Mouse (Mus musculus): ENCODE measurements around the gene Cnot10. TPM values are rescaled to one million over a fixed set of nuclear protein-coding genes. Genes with fewer than 3 reads are reported as not detected.
"Not testable (repeated sequence)": the region's sequence is repeated elsewhere in the genome, so short reads cannot be mapped to it uniquely, and the experiment has no call there.

The Cnot10 gene
- total RNA-seq, 2 experiments from 2014 or later = 43.8 to 58.2 TPM

DNA sequence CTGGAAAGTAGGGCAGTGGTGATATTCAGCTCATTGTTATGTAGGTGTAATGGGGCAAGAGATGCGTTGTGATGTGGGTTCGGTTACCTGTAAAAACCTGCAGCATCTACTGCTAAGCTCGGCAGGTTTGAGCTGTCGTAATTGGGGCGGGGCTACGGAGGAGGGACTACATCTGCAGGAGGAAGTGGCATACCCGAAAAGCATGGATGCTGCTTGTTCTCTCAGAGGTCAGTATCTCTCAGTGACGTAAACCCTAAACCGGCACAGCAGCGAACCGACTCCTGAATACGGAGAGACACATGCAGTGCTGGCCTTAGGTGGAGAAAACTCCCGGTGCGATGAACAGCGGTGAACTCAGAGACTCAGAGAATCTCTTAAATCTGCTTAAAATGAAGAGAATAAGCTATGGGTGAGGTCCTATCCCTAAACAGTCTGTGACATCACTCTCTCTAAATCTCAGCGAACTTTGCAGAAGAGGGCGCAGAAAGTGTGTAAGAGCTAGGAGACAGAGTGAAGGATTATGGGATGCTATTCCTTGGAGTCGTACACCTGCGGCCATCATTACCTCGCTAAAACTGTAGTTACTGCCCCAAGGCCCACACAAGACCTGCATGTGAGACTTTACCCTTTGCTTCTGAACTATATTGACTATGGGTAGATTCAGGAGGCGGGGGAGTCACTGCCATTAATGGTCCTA is 11.1 kb upstream of the Cnot10 start:
- no peak for DNase-seq (ENCODE audit: low spot score in 2 of 2)

DNA sequence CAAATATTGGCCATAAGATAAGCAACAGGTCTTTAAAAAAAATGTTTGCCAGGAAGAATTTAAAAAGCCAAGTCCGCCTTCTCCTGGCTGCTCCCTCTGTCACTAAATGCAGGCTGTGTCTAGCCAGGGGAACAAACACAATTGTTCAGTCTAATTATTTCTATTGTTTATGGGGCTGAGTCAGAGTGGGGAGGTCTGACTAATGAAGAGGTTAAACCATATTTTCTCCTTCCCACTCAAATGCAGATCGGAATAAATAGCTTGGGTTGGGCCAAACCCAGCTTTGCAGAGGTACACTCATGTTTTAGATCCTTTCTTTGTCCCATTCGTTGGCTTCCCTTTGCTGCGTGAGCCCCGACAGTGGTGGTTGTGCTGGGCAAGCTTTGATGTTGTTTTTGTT is 9.4 kb upstream of the Cnot10 start:
- DNase-seq (ENCODE audit: low spot score in 2 of 2) = no peak

DNA sequence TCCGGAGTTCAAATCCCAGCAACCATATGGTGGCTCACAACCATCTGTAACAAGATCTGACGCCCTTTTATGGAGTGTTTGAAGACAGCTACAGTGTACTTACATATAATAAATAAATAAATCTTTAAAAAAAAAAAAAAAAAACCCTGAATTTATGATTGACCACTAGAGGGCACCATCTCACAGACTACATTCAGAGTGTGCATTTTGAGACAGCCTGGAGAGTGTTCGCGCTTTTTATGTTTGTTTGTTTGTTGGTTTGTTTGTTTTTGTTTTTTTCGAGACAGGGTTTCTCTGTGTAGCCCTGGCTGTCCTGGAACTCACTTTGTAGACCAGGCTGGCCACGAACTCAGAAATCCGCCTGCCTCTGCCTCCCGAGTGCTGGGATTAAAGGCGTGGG is 8.5 kb upstream of the Cnot10 start:
- not testable (repeated sequence) for DNase-seq (ENCODE audit: low spot score in 2 of 2)

DNA sequence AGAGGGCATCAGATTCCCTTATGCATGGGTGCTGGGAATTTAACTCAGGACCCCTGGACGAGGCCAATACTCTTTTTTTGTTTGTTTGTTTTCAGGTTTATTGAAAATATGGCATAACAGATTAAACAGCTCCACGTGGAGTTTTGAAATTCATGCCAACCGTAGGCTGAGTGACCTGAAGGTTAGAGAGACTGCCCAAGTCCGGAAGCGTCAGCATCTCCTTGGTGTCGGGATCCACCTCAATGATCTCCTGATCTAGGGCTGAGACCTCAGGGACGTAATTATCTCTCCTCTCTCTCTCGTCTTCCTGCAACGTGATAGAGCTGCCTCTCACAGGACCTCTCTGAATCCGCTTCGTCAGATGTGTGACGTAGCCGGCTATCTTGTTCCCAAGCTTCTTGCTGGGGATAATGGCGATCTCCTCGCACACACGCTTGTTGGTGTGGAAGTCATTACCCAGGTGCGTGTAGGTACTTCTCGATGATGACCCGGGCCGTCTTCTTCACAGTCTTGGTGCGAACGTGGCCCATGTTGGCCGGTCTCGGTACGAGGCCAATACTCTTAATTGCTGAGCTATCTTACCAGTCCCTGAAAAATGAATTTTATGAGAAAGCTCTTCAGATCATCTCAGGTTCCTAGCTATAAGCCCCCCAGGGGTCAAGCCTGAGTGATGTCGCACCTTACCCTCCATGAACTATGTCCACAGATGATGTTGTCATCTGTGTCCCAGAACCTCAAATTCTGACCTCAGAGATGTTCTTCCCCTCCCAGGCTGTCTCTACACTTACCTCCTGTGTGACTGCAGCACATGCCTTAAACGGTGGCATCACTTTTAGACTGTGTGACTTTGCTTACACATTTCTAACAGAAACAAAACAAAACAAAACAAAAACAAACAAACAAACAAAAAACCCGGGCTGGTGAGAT is 7.8 kb upstream of the Cnot10 start:
- DNase-seq (ENCODE audit: low spot score in 2 of 2) = no peak

DNA sequence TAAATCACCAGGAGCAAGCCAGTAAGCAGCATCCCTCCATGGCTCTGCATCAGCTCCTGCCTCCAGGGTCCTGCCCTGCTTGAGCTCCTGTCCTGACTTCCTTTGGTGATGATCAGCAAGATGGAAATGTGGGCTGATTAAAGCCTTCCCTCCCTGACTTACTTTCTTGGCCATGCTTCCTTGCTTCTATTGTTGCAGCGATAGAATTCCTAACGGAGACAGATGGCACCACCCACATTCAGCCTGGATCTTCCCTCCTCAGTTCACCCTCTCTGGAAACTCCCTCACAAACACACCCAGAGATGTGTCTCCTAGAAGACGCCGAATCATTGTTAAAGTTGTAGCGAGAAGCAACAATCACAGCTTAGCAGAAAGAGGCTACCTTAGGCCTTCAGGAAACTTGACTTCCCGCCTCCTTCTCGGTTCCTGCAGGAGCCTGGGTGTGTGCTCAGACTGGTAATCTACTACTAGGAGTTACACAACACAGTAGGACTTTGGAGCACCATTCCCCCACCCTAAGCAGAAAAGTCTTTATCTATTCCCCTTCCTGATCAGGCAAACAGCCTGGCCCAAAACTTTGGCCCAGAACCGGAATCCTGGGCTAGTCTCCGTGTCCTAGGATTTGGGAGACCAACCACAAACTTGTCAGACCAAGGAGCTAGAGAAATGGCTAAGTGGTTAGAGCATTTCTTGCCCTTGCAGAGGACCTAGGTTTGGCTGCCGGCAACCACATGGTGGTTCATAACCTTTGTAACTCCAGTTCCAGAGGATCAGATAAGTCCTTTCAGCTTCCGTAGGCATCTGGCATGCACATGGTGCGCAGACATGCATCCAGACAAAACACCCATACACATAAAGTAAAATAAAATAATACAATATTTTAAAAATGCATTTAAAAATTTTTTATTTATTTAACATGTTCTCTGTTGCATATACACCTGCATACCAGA is 6.8 kb upstream of the Cnot10 start:
- peak; percentile 41 to 78 for DNase-seq (ENCODE audit: low spot score in 2 of 2)

DNA sequence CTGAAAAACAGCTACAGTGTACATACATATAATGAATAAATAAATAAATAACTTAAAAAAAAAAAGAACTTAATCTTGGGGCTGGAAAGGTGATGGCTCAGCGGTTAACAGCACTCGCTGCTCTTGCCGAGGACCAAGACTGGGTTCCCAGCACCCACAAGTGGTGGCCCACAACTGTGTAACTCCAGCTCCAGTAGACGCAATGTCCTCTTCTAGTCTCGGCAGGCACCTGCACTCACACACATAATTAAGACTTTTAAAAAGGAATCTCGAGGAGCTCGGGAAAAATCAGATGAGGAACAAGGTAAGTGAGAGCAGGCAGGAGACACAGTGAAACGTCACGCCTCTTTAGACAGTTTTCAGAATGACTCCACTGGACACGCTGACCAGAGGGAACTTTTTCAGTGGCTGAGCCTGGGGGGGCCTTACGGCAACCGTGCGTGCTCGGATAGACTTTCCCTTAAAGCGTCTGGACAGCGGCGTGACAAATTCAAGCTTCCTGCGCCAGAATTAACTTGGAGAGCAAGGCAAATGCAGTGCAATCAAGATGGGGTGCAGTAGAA is 717 bp downstream of the Cnot10 start:
- DNase-seq (ENCODE audit: low spot score in 2 of 2) = no peak

DNA sequence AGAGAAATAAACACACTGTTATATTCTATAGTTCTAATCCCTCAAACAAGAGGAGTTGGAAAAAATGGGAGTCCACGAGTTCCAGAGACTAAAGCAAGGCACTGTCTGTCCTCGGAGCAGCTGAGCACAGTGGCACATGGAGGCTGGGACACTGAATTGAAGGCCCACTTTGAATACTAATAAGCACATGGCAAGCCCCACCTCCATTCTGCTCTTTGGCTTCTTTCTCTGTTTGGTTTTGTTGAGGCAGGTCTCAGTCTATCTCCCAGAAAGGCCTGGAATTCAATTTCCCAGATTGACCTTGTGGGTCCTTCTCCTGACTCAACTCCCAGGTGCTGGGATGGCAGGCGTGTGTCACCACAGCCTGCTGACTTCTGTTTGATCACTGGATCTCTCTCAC is 3.2 kb downstream of the Cnot10 start:
- no peak for DNase-seq (ENCODE audit: low spot score in 2 of 2)

DNA sequence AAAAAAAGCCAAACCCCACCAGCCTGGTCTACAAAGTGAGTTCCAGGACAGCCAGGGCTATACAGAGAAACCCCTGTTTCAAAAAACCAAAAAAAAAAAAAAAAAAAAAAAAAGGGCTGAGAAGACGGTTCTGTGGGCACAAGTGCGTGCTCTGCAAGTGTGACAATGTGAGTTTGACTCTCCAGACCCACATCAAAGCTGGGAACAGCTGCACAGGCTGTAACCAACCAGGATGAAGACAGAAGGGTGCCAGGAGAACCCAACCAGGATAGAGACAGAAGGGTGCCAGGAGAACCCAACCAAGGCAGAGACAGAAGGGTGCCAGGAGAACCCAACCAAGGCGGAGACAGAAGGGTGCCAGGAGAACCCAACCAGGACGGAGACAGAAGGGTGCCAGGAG is 3.8 kb downstream of the Cnot10 start:
- no peak for DNase-seq (ENCODE audit: low spot score in 2 of 2)

DNA sequence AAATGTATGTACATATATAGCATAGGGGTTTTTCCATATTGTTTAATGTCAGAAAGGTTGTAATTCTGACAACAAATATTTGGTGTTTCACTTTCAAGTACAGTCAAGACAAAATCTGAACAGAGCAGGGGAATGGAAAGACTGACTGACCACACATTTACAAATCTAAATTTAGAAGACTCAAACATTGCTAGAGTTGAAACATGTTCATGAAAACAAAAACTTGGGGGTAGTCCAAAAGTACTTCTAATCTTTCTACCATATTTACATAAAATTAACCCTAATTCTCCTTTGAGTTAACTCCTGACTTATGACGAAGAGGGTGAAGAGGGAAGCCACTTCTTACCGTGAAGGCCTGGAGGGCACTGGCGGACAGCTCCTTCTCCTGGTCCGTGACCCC is 7.7 kb downstream of the Cnot10 start:
- DNase-seq (ENCODE audit: low spot score in 2 of 2) = no peak

DNA sequence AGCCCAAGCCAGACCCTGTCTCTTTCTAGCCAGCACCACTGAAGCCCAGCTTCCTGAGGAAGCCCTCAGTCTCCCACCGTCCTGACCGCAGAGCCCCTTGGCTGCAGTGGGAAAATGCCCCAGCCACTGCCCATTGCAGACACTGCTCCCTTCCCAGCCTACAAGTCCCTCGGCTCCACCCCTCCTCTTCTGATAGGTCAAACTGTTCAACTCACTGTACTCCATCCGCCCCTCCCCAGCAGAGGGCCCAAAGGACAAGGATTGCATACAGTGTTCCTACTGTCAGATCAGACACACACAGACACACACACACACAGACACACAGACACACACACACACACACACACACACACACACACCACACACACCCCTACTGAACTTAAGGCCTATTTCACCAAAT is 13.3 kb downstream of the Cnot10 start:
- DNase-seq (ENCODE audit: low spot score in 2 of 2) = no peak

DNA sequence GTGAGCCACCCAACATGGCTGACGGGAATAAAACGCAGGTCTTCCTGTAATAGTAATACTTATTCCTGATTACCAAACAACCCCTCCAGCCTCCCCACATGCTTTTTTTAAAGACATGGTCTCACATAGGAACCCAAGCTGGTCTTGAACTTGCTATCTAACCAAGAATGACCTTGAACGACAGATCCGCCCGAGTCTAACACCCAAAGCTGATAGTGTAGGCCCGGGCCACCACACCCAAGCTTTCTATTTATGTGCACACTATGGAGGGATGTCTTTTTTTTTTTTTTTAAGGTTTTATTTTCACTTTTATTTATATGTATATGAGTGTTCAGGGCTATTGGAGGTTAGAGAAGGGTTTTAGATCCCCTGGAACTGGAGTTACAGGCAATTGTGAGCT is 15.8 kb downstream of the Cnot10 start:
- DNase-seq (ENCODE audit: low spot score in 2 of 2) = no peak

DNA sequence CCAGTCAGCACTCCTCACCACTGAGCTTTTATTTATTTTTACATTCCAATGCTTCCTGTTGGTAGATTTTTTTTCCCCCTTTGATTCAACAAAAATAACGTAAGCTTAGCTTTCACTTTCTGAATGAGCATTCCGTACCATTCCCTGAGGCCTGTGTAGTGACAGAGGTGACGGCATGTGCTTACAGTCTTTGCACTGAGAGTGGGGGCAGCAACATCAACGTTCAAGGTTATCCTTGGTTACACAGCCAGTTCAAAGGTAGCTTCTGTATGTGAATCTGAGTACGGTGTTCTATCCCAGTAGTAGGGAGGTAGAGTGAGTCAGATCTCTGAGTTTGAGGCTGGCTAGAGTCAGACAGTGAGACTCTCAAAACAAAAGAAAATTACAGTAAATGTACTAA is 18.8 kb downstream of the Cnot10 start:
- DNase-seq (ENCODE audit: low spot score in 2 of 2) = no peak

DNA sequence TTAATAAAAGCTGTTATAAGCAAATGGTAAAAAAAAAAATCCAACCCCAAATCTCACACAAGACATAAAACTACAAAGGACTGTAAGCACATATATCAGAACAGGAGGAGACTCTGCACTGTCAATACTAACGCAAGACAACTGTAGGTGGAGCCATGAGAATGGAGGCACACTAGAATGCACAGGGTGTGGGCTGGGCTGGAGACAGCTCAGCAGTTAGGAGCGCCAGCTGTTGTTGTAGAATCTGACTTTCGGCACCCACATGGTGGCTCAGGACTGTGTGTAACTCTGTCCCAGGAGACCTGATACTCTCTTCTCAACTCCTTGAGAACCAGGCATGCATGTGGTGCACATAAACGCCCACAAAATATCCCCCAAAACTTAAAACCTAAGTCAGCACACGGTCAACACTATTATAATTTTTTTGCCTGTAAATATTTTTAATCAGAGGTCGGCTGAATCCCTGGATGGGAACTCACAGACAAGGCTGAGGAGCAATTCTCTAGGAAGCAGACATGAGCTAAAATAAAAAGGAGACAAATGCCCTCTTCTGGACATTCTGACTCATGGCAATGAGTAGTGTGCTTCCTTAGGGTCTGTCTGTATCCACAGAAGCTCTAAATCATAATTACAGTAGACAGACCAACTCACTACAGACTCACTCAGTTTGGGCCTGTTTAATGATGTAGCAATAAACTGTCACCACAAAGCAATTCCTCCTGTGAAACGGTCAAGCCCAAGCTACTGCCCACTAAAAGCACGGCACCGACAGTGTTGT is 25.6 kb downstream of the Cnot10 start:
- DNase-seq (ENCODE audit: low spot score in 2 of 2) = no peak

DNA sequence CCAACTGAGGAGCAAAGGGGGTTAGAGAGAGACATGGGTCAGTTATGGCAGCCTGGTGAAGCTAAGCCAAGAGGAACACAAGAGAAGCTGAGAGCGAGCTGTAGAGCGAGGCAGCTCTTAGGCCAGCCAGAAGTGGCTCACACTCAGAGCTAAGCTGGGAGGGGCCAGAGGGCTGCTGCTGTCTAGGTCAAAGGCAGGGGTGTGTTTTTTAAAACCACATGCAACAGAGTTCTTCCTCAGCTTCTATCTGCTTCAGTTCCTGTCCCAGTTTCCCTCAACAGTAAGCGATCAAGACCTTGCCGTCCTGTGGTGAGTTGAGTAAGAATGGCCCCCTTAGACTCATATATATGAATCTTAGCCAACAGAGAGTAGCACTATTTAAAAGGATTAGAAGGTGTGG is 27.0 kb downstream of the Cnot10 start:
- no peak for DNase-seq (ENCODE audit: low spot score in 2 of 2)

DNA sequence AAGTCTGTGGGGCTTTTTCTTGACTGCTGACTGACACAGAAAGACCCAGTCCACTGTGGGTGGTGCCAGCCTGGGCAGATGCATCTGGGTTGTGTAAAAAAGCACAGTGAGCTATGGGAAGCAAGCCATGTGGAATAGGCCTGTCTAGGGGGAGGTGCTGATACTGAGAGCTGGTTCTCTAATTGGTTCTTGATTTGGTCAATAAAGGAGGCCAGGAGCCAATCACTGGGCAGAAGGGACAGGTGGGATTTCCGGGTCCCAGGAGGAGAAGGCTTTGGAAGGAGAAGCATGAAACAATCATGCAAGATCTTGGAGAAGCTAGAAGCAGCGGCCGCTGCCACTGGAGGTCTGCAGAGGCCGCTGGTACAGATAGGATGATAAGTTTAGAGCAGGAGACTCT is 27.4 kb downstream of the Cnot10 start:
- DNase-seq (ENCODE audit: low spot score in 2 of 2) = no peak

DNA sequence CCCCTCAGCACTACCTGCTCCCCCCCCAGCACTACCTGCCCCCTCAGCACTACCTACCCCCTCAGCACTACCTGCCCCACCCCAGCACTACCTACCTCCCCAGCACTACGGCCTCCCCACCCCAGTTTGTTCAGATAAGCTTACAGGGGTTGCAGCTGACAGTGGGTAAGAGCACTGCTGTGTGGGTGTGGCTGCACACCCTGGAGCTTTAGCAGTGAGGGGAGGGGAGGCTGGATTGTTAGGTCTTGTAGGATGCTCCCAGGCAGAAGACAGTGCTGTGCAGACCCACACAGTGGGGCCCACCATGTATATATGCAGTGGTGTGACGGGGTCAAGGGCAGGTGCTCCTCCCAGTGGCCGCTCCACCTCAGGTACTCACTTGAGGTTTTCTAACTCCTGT is 29.7 kb downstream of the Cnot10 start:
- no peak for DNase-seq (ENCODE audit: low spot score in 2 of 2)

DNA sequence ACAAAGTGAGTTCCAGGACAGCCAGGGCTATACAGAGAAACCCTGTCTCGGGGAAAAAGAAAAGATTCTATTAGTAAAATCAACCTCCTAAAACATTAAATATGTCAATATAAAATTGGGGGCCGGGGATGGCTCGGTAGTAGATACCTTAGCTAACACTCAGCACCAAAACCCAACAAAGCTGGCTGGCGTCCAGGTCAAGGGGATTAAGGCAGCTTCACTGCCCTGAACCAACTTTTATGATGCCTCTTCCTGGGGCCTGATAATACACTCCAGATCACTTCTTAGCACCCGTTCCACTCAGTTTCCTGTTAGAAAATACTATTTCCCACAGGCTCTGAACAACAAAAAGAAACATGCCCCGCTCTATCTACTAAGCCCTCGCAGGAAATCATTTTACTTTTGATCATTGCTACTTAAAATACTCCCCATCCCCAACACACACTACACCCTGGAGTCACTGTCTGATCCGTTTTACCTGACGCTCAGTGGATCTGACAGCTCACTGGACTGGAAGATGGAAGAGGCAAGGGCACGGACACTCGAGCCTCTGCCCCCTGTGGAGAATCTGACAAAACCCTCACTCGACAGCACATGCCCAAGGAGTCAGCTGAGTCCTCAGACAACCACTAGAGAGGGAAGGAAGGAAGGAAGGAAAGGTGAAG is 36.0 kb downstream of the Cnot10 start:
- DNase-seq (ENCODE audit: low spot score in 2 of 2) = no peak

DNA sequence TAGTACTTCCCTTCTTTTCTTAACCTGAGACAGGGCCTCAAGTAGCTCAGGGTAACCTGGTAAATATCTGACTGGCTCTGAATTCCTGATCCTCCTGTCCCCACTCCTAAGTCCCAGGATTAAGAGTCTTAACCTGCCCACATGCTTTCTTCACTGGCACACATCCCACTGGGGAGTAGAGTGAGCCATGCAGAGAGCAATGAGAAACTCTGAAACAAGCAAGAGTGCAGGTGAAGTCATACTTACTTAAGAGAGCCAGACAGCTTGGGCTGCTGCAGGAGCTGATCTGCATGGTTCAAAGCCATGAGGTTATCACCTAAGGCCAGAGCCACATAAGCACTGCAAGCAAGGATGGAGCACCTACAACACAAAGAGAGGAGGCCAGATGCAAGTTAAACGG is 38.9 kb downstream of the Cnot10 start:
- DNase-seq (ENCODE audit: low spot score in 2 of 2) = no peak

DNA sequence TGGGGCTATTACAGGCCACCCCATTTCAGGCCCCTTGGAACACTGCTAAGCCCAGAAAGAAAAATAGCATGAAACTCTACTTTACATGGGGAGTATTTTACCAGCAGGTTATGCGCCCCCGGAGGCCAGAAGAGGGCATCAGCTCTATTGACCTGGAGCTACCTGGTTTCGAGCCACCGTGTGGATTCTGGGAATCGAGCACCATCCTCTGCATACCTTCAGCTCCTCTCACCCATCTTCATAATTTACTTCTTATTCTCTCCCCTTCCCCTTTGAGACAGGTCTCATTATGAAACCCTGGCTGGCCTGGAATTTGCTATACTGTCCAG is 55.0 kb downstream of the Cnot10 start:
- DNase-seq (ENCODE audit: low spot score in 2 of 2) = no peak
